Mouse (Mus musculus): Measurements from ENCODE around the gene B3gnt7.
"Not testable (repeated sequence)": the region's sequence is repeated elsewhere in the genome, so short reads cannot be mapped to it uniquely, and the experiment has no call there.

B3gnt7 gene

GRCm38 (mm10) chr1:86303063-86303872, 636 bp downstream of the B3gnt7 start:
- peak; percentile 70 to 75 for DNase-seq

GRCm38 (mm10) chr1:86303873-86304250, 1.2 kb downstream of the B3gnt7 start:
- no peak for DNase-seq

- DNase-seq: no peak
These were observed 4.1 kb downstream of the B3gnt7 start for GRCm38 (mm10) chr1:86306686-86307085.

- no peak for DNase-seq
These were observed 4.6 kb downstream of the B3gnt7 start for GRCm38 (mm10) chr1:86307177-86307762.

GRCm38 (mm10) chr1:86307871-86308641, 5.4 kb downstream of the B3gnt7 start:
- DNase-seq: no peak

GRCm38 (mm10) chr1:86309270-86309833, 6.7 kb downstream of the B3gnt7 start:
- DNase-seq: no peak

GRCm38 (mm10) chr1:86310536-86311310, 8.1 kb downstream of the B3gnt7 start:
- no peak for DNase-seq

GRCm38 (mm10) chr1:86311467-86312005, 8.9 kb downstream of the B3gnt7 start:
- DNase-seq: no peak

- no peak for DNase-seq
These were observed 9.6 kb downstream of the B3gnt7 start for GRCm38 (mm10) chr1:86312269-86312668.

GRCm38 (mm10) chr1:86313096-86313771, 10.6 kb downstream of the B3gnt7 start:
- no peak for DNase-seq

GRCm38 (mm10) chr1:86313772-86314125, 11.1 kb downstream of the B3gnt7 start:
- DNase-seq: no peak

GRCm38 (mm10) chr1:86320822-86321413, 18.3 kb downstream of the B3gnt7 start:
- no peak for DNase-seq

- no peak for DNase-seq
These were observed 33.7 kb downstream of the B3gnt7 start for GRCm38 (mm10) chr1:86336330-86336729.

- peak; percentile 45 to 72 for DNase-seq
These were observed 36.7 kb downstream of the B3gnt7 start for GRCm38 (mm10) chr1:86339156-86339812.

GRCm38 (mm10) chr1:86341096-86341495, 38.5 kb downstream of the B3gnt7 start:
- DNase-seq: not testable (repeated sequence)

- DNase-seq: no peak
These were observed 39.7 kb downstream of the B3gnt7 start for GRCm38 (mm10) chr1:86342371-86342770.

- DNase-seq: no peak
These were observed 40.5 kb downstream of the B3gnt7 start for GRCm38 (mm10) chr1:86343087-86343645.

- DNase-seq: peak in 1 of 2 experiments; percentile 12
These were observed 41.6 kb downstream of the B3gnt7 start for GRCm38 (mm10) chr1:86343969-86344861.

- no peak for DNase-seq
These were observed 42.4 kb downstream of the B3gnt7 start for GRCm38 (mm10) chr1:86345069-86345468.
